Mouse (Mus musculus): Measurements from ENCODE around the gene Pdgfa. TPM values are rescaled to one million over a fixed set of nuclear protein-coding genes. Genes with fewer than 3 reads are reported as not detected.

The Pdgfa gene
- polyA plus RNA-seq, 1 experiment from 2014 or later = 2.8 TPM

DNA sequence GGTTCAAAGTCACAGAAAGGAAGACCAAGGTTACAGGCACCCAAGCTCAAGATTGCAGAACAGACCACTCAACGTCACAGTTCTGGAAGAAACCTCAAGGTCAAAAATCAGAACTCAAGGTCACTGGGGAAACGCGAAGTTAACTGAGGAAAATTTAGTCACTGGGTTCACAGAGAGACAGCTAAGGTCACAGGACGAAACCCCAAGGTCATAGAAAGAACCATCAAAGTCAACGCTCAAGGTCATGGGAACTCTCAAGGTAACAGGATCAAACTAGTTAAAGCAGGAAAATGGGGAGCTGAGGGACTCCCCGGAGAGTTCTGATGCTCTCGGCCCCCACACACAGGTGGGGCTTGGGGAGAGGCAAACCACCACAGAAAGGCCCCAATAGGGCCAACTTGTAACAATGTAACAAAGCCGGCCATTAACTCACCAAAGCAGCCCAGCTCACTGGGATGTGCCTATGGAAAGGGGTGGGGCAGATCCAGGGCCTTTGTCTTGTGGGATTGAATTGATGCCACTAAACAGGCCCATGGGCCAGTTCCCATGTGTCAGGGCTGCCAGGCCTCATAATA is 22.2 kb downstream of the Pdgfa start:
- WGBS (ENCODE audit: insufficient replicate concordance) = 75% methylated on average over 8 of the region's 8 CpGs
- Histone ChIP-seq H3K36me3 (no peaks in the 10 kb centered on the region), H3K27ac (no peak overlapping the region), H3K4me3 (no peak overlapping the region), H3K4me1 (peaks cover under 1% of the 10 kb centered on the region; the same call in 1 of the 2 replicates), H3K4me2 (no peak overlapping the region), H3K27me3 (replicated peaks) (0 out of 2 replicates have a peak, but pooled peaks cover 4% of the 10 kb centered on the region), H3K9me3 (replicated peaks) (no peaks in the 10 kb centered on the region), H3K9ac (no peak overlapping the region)
- ATAC-seq = no peak

DNA sequence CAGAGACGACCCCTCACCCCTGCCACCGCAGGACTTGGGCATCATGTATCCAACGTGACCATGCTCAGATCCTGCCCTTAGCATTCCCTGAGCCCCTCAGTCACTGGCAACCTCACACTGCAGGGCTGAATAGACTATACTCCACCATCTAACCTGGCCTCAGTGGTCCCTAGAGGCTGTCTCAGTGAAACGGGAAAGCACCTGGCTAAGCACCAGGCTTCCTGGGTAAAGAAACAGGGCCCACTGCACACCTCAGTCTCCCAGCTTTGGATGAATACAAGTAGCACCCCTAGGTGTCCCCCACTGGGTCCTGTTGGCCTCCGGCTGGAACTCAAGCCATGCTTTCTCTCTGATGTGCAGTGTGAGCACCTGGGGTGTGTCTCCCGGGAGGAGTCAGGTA is 23.7 kb downstream of the Pdgfa start:
- H3K9me3 ChIP-seq (replicated peaks) = no peaks in the 10 kb centered on the region
- H3K4me2 ChIP-seq = no peak overlapping the region
- H3K4me1 ChIP-seq = no peaks in the 10 kb centered on the region
- no peaks in the 10 kb centered on the region for H3K27me3 ChIP-seq (replicated peaks)
- no peak for ATAC-seq
- 69% methylated on average over 6 of the region's 6 CpGs for whole genome bisulfite sequencing (ENCODE audit: insufficient replicate concordance)
- no peak overlapping the region for H3K4me3 ChIP-seq
- H3K36me3 ChIP-seq = no peaks in the 10 kb centered on the region
- H3K9ac ChIP-seq = no peak overlapping the region
- no peak overlapping the region for H3K27ac ChIP-seq

DNA sequence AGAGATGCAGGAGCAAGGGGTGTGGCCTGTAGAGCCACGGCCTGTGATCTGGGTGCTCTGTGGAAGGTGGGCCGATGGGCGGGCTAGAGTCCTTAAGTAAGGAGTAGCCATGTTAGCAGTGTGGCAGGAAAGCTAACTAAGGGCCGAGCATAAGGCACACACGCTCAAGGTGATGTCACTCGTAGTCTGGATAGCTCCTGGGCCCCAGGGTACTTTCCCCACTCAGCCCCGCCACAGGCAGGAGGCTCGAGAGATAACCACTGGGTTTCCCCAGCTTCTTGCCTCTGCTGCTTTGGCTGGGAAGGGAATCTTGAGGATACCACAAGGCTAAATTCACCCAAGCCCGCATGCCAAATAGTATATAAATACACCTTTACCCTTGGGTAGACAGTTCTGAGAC is 25.8 kb downstream of the Pdgfa start:
- no peaks in the 10 kb centered on the region for H3K9me3 ChIP-seq (replicated peaks)
- WGBS (ENCODE audit: insufficient replicate concordance) = 60% methylated on average over 9 of the region's 9 CpGs
- no peaks in the 10 kb centered on the region for H3K36me3 ChIP-seq

DNA sequence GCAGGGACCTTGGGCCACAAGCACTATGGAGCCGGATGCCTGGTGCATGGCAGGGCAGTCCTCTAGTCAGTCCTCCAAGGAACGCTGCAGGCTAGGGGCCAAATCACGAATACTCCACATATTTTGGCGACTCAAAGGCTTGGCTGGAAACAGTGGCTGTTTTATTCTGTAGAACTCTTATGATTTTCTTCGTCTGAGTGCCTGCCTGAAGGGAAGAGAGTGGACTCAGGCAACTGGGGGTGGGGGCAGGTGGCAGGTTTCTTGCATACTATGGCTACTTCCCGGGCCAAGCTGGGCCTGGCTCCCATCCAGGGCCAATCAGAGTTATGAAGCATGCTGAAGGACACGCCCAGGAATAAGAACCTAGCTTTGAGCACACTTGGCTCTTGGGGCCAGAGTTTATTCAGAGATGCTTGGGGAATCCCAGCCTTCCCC is 27.1 kb downstream of the Pdgfa start:
- Histone ChIP-seq H3K4me2 (no peak overlapping the region), H3K4me1 (peaks cover 6% of the 10 kb centered on the region; the same call in 1 of the 2 replicates), H3K27ac (no peak overlapping the region), H3K9me3 (replicated peaks) (no peaks in the 10 kb centered on the region), H3K36me3 (no peaks in the 10 kb centered on the region), H3K27me3 (replicated peaks) (no peaks in the 10 kb centered on the region), H3K9ac (no peak overlapping the region), H3K4me3 (no peak overlapping the region)
- 46% methylated on average over 7 of the region's 7 CpGs for WGBS (ENCODE audit: insufficient replicate concordance)
- no peak for ATAC-seq

More for the DNA sequence above, 25.8 kb downstream of the Pdgfa start:
- no peaks in the 10 kb centered on the region for H3K27me3 ChIP-seq (replicated peaks)
- no peak overlapping the region for H3K27ac ChIP-seq
- no peak overlapping the region for H3K4me2 ChIP-seq
- H3K4me3 ChIP-seq = no peak overlapping the region
- no peak for ATAC-seq
- no peak overlapping the region for H3K9ac ChIP-seq
- peaks cover under 1% of the 10 kb centered on the region; the same call in 1 of the 2 replicates for H3K4me1 ChIP-seq

DNA sequence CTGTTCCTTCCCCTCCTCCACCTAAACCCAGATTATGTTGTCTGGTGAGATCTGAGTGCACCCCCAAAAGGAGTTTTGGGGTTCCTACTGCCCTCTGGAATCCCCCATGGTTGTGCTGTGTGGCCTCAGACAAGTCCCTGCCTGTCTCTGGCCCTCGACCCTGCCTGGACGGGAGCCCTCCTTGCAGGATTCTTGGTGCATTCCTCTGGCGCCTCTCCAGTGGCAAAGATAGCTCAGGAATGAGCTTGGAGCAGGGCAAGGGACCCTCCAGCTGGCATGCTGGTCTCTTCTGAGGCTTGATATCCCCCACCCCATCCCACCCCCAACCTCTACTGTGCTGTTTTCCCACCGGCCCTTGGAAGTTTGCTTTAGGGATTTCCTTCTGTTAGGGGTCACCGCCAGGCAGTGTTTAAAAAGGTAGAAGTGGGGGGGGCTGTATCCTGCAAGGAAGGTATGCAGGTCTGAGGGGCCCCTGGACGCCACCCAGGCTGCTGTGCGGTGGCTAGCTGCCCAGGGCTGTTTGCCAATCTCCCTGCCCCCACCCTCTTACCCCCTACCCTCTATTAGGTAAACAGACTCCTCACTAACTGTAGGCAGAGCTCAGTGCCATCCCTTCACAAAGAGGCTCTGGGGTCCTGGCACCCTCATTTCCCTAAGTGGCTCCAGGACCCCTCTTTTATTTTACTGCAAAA is 31.0 kb downstream of the Pdgfa start:
- H3K4me2 ChIP-seq = no peak overlapping the region
- no peak for ATAC-seq
- 35% methylated on average over 7 of the region's 7 CpGs for whole genome bisulfite sequencing (ENCODE audit: insufficient replicate concordance)

DNA sequence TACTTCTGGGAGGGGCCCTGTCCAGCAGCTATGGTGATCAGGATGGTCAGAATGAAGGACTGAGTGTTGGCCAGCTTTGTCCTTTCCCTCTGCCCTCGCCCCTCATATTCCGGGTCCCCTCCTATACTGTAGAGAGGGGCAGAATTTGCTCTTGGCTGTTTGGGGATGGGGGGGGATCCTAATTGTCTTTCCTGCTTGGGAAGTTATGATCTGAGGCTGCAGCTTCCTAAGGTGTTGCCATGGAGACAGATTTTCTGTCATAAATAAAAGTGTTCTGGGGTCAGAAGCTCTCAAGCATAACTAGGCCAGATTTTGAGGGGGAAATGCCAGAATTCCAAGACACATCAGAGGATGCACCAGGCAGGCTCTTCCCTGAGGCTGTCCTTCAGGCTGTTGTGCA is 31.6 kb downstream of the Pdgfa start:
- H3K27me3 ChIP-seq (replicated peaks) = no peaks in the 10 kb centered on the region
- no peaks in the 10 kb centered on the region for H3K9me3 ChIP-seq (replicated peaks)
- no peak overlapping the region for H3K4me3 ChIP-seq
- H3K4me1 ChIP-seq = peaks cover 6% of the 10 kb centered on the region; the same call in 1 of the 2 replicates
- H3K36me3 ChIP-seq = no peaks in the 10 kb centered on the region
- no peak for ATAC-seq
- no peak overlapping the region for H3K27ac ChIP-seq
- no peak overlapping the region for H3K9ac ChIP-seq
- whole genome bisulfite sequencing (ENCODE audit: insufficient replicate concordance) = 63% methylated on average over 2 of the region's 2 CpGs
- H3K4me2 ChIP-seq = no peak overlapping the region

More for the DNA sequence above, 31.0 kb downstream of the Pdgfa start:
- H3K9ac ChIP-seq = no peak overlapping the region
- H3K36me3 ChIP-seq = no peaks in the 10 kb centered on the region
- no peak overlapping the region for H3K4me3 ChIP-seq
- H3K4me1 ChIP-seq = peaks cover 6% of the 10 kb centered on the region; the same call in 1 of the 2 replicates
- H3K27me3 ChIP-seq (replicated peaks) = no peaks in the 10 kb centered on the region
- no peak overlapping the region for H3K27ac ChIP-seq
- H3K9me3 ChIP-seq (replicated peaks) = no peaks in the 10 kb centered on the region

DNA sequence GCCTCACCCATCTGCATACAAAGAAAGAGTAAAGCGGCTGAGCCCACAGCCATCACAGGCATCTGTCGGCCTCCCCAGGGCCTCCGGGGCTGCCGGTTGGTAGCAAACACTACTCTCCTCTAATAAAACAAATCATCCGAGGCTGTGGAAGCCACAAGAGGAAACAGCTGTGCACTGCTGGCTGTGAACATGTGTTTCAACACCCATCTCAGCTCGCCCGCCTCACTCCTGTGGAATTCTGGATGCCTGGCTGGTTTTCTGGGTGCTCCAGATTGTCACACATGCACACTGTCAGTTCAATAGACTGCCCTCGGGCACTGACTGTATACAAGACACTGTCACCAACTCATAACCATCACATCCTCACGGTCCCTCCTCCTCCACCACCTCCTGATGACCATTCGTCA is 40.7 kb downstream of the Pdgfa start:
- no peak overlapping the region for H3K27ac ChIP-seq
- 38% methylated on average over 10 of the region's 10 CpGs for WGBS (ENCODE audit: insufficient replicate concordance)
- no peak for ATAC-seq

DNA sequence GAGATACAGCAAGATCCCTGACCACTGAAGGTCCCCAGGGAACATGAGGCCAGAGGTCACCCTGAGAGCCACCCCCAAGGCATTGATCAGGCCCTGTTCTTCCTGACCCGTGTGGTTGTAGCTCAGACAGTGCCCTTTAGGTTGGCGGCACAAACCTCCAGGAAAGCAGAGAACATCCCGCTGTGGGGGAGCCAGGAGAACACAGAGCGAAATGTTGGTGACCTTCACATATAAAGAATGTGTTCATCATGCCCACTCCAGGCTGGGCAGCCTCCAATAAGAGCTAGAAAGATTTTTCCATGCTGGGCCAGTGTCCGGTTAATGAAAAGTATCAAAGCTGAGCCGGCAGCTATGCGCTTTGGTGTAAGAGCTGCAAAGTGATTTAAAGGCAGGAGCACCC is 43.2 kb downstream of the Pdgfa start:
- 69% methylated on average over 7 of the region's 7 CpGs for WGBS (ENCODE audit: insufficient replicate concordance)
- Histone ChIP-seq H3K4me2 (no peak overlapping the region), H3K27ac (no peak overlapping the region), H3K36me3 (no peaks in the 10 kb centered on the region), H3K9ac (no peak overlapping the region), H3K4me3 (no peak overlapping the region), H3K4me1 (no peaks in the 10 kb centered on the region), H3K9me3 (replicated peaks) (no peaks in the 10 kb centered on the region), H3K27me3 (replicated peaks) (no peaks in the 10 kb centered on the region; the same call in 1 of the 2 replicates)
- no peak for ATAC-seq

More for the DNA sequence above, 40.7 kb downstream of the Pdgfa start:
- Histone ChIP-seq H3K4me2 (no peak overlapping the region), H3K36me3 (no peaks in the 10 kb centered on the region), H3K4me3 (no peak overlapping the region), H3K4me1 (no peaks in the 10 kb centered on the region), H3K9me3 (replicated peaks) (no peaks in the 10 kb centered on the region), H3K9ac (no peak overlapping the region), H3K27me3 (replicated peaks) (no peaks in the 10 kb centered on the region; the same call in 1 of the 2 replicates)

DNA sequence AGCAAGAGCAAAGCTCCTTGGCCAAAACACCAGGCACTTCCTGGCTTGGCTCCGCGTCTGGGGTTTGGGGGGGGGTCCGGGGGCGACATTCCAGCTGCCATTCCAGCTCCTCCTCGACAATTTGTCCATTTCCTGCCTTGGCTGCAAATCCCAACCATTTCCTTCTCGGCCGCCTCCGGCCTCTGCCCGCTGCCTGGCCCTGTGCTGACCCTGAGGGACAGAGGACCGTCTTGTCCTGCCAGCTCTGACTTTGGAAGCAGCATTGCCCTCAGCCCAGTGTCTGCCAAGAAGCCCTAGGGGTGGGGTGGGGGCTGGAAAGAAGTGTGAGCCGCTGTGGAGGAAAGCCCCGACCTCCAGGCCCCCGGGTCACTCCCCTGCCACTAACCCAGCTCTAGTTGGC is 44.2 kb downstream of the Pdgfa start:
- H3K27ac ChIP-seq = no peak overlapping the region
- no peak for ATAC-seq
- peaks cover 3% of the 10 kb centered on the region for H3K4me1 ChIP-seq
- no peaks in the 10 kb centered on the region for H3K36me3 ChIP-seq
- no peaks in the 10 kb centered on the region; the same call in 1 of the 2 replicates for H3K27me3 ChIP-seq (replicated peaks)
- no peaks in the 10 kb centered on the region for H3K9me3 ChIP-seq (replicated peaks)
- no peak overlapping the region for H3K9ac ChIP-seq
- H3K4me2 ChIP-seq = no peak overlapping the region
- 40% methylated on average over 13 of the region's 13 CpGs for WGBS (ENCODE audit: insufficient replicate concordance)
- H3K4me3 ChIP-seq = no peak overlapping the region

DNA sequence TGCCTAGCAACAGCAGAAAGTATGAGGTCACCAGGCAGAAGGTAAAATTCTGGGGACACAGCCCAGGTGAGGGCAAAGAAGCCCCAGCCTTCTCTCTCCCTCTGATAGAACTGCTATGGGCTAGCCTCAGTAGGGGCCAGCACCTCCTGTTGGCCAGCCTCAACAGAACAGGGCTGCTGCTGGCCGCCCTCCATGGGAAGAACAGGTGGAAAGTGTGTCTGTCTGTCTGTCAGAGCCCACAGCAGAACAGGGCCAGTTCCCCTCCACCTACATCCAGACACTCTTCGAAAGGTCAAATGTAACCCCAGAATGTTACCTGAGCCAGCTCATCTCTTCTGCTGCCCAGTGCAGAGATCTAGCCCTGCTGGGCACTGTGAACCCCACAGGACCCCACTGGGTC is 45.9 kb downstream of the Pdgfa start:
- ATAC-seq = no peak
- Histone ChIP-seq H3K4me1 (peaks cover 5% of the 10 kb centered on the region), H3K9ac (no peak overlapping the region)

DNA sequence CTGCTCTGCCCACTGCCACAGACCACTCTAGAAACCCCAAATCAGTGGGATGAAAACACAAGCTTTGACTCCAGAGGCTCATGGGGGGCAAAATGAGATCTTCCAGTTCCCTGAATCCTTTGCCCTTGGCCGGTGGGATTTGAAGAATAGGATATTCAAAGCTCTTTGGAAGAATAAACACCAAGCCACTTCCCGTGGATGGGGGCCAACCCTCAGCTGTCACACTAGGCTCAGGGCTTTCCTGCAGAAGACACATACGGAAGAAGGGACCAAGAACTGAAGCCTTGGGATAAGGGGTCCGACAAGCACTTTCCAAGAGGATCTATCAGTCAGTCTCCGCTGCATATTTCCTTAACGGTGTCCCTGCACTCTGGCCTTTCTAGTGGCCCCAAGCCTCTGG is 48.0 kb downstream of the Pdgfa start:
- Histone ChIP-seq H3K4me3 (no peak overlapping the region), H3K4me1 (peaks cover 5% of the 10 kb centered on the region), H3K9ac (no peak overlapping the region), H3K27ac (no peak overlapping the region), H3K27me3 (replicated peaks) (peaks cover 2% of the 10 kb centered on the region; the same call in 1 of the 2 replicates), H3K9me3 (replicated peaks) (no peaks in the 10 kb centered on the region), H3K36me3 (no peaks in the 10 kb centered on the region), H3K4me2 (no peak overlapping the region)
- no peak for ATAC-seq
- 62% methylated on average over 6 of the region's 6 CpGs for WGBS (ENCODE audit: insufficient replicate concordance)

More for the DNA sequence above, 45.9 kb downstream of the Pdgfa start:
- Histone ChIP-seq H3K27me3 (replicated peaks) (peaks cover 2% of the 10 kb centered on the region; the same call in 1 of the 2 replicates), H3K36me3 (no peaks in the 10 kb centered on the region), H3K4me3 (no peak overlapping the region), H3K9me3 (replicated peaks) (no peaks in the 10 kb centered on the region), H3K27ac (no peak overlapping the region), H3K4me2 (no peak overlapping the region)
- WGBS (ENCODE audit: insufficient replicate concordance) = 61% methylated on average over 2 of the region's 2 CpGs

Measured in liver, embryonic 12.5 days (tissue).